In genomic region chr8:123017143-123017542, GRCm38 (mm10) we compare ENCODE assay signal across 22 mouse cellular contexts.
"Had no signal": no experiment of that assay in that cellular context is flagged by ENCODE, and none has a peak within 500 bp of the region (broad histone marks: within the 10 kb centered on the region; RNA-seq: fewer than 3 reads in every experiment).

No protein-coding gene starts in this region.

- ATAC-seq: liver, embryonic 12.5 days; midbrain, embryonic 13.5 days; midbrain, embryonic 16.5 days had no signal

- H3K36me3 ChIP-seq: midbrain, embryonic 13.5 days; neural tube, embryonic 13.5 days had no signal

- H3K27ac ChIP-seq: kidney, postnatal 0 days; layer of hippocampus, adult 2 months; limb, embryonic 10.5 days; limb, embryonic 13.5 days; liver, embryonic 12.5 days; liver, embryonic 15.5 days; midbrain, embryonic 10.5 days; midbrain, embryonic 13.5 days; neural tube, embryonic 13.5 days had no signal

- H3K9ac ChIP-seq: limb, embryonic 13.5 days; liver, embryonic 12.5 days; liver, embryonic 15.5 days; midbrain, embryonic 13.5 days; neural tube, embryonic 13.5 days had no signal

- H3K9me3 ChIP-seq: limb, embryonic 10.5 days; limb, embryonic 13.5 days; liver, embryonic 12.5 days; liver, embryonic 15.5 days; midbrain, embryonic 10.5 days; midbrain, embryonic 13.5 days; neural tube, embryonic 13.5 days had no signal

- H3K4me2 ChIP-seq: limb, embryonic 13.5 days; liver, embryonic 12.5 days; liver, embryonic 15.5 days; midbrain, embryonic 13.5 days; neural tube, embryonic 13.5 days had no signal

- H3K4me3 ChIP-seq: layer of hippocampus, adult 2 months; limb, embryonic 10.5 days; limb, embryonic 13.5 days; liver, embryonic 12.5 days; liver, embryonic 15.5 days; midbrain, embryonic 10.5 days; midbrain, embryonic 13.5 days; myocyte; neural tube, embryonic 13.5 days had no signal

- H3K27me3 ChIP-seq: limb, embryonic 13.5 days; liver, embryonic 12.5 days; liver, embryonic 15.5 days; midbrain, embryonic 13.5 days; neural tube, embryonic 13.5 days had no signal

- DNase-seq: kidney, adult 2 months; kidney, postnatal 25 days; layer of hippocampus, adult 9-11 months; lung, adult 2 months; lung, postnatal 14 days; lung, postnatal 4 days; retina, postnatal 1 day; right cerebral cortex, postnatal 25 days; thymus, adult 2 months; thymus, postnatal 14 days; thymus, postnatal 4 days had no signal
